9 mouse cellular contexts compared by ENCODE assay signal in the genomic region with DNA sequence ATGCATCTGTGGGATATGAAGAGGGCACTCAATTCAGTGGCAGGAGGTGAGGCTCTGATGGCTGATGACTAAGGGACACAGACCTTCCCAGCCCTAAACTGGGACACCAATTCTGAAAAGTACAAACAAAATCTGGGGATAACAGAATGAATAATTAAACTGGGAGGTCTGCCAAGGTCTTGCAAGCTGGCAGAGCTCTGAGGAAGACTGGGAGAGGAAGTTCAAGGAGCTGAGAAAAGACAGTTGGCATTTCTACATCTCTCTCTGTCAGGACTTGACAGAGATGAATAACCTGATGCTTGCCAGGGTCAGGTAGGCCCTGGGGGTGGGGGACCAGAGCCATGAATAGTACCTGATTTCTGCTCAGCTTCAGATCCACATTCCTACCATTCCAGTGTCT. TPM values are rescaled to one million over a fixed set of nuclear protein-coding genes. Genes with fewer than 3 reads are reported as not detected.
DNase-seq lines count a peak whose midpoint lies in the region; ATAC-seq and TF ChIP-seq lines count a peak whose summit lies in the region.
"Had no signal": no experiment of that assay in that cellular context is flagged by ENCODE, and none has a peak within 500 bp of the region (broad histone marks: within the 10 kb centered on the region; RNA-seq: fewer than 3 reads in every experiment).

No protein-coding gene starts in this region.

- TF ChIP-seq EP300 in lung, postnatal 0 days (IDR thresholded peaks at IDR 0.05) = no peak

- H3K4me1 ChIP-seq in heart, embryonic 10.5 days = peaks cover 56% of the 10 kb centered on the region
- H3K4me1 ChIP-seq in lung, postnatal 0 days (ENCODE audit: insufficient read depth, low read depth, low read length) = no peaks in the 10 kb centered on the region
- H3K4me1 ChIP-seq: liver, embryonic 13.5 days had no signal

- TF ChIP-seq CTCF in lung, postnatal 0 days (IDR thresholded peaks at IDR 0.05) = no peak

- DNase-seq in heart, embryonic 10.5 days (ENCODE audit: low spot score) = no peak
- DNase-seq in heart, adult 9 months (ENCODE audit: low spot score in 2 of 2) = no peak
- DNase-seq in lung, postnatal 10 days = peak; percentile 8
- DNase-seq in lung, postnatal 0 days (ENCODE audit: low spot score) = no peak
- DNase-seq in adrenal gland, adult 8-10 months = peak; percentile 80
- peak; percentile 15 for DNase-seq in lung, postnatal 25 days (ENCODE audit: low spot score)
- no peak for DNase-seq in thymus, postnatal 36 days
- DNase-seq: liver, embryonic 13.5 days had no signal

- no peaks in the 10 kb centered on the region for H3K9me3 ChIP-seq in heart, embryonic 10.5 days
- no peaks in the 10 kb centered on the region for H3K9me3 ChIP-seq in lung, postnatal 0 days (ENCODE audit: low read length)
- H3K9me3 ChIP-seq: liver, embryonic 13.5 days; midbrain, embryonic 12.5 days had no signal

- H3K9ac ChIP-seq in lung, postnatal 0 days (replicated peaks; ENCODE audit: low read depth) = no peak overlapping the region
- H3K9ac ChIP-seq: liver, embryonic 13.5 days; midbrain, embryonic 12.5 days had no signal

- H3K27ac ChIP-seq in heart, embryonic 10.5 days = peak overlapping the region; percentile 42; the same call in 1 of the 2 replicates
- H3K27ac ChIP-seq in lung, postnatal 0 days (ENCODE audit: low read length) = no peak overlapping the region
- H3K27ac ChIP-seq: liver, embryonic 13.5 days; midbrain, embryonic 12.5 days had no signal

- H3K36me3 ChIP-seq in heart, embryonic 10.5 days = no peaks in the 10 kb centered on the region
- no peaks in the 10 kb centered on the region for H3K36me3 ChIP-seq in lung, postnatal 0 days (ENCODE audit: insufficient read depth, low read length)
- H3K36me3 ChIP-seq: liver, embryonic 13.5 days; midbrain, embryonic 12.5 days had no signal

- H3K27me3 ChIP-seq in heart, embryonic 10.5 days (ENCODE audit: insufficient read depth, poor library complexity, severe bottlenecking) = no peaks in the 10 kb centered on the region
- no peaks in the 10 kb centered on the region for H3K27me3 ChIP-seq in lung, postnatal 0 days (replicated peaks; ENCODE audit: insufficient read depth, low read length)
- H3K27me3 ChIP-seq: liver, embryonic 13.5 days; midbrain, embryonic 12.5 days had no signal

- H3K4me3 ChIP-seq in heart, embryonic 10.5 days = no peak overlapping the region
- no peak overlapping the region for H3K4me3 ChIP-seq in lung, postnatal 0 days (ENCODE audit: low read depth, low read length)
- H3K4me3 ChIP-seq: liver, embryonic 13.5 days; midbrain, embryonic 12.5 days had no signal

- H3K4me2 ChIP-seq in lung, postnatal 0 days (replicated peaks; ENCODE audit: low read depth, low read length) = no peak overlapping the region
- H3K4me2 ChIP-seq: liver, embryonic 13.5 days; midbrain, embryonic 12.5 days had no signal

- ATAC-seq in lung, postnatal 0 days = no peak

RNA-seq across cellular contexts. Expression of a gene that starts 8.2 kb away (rescaled TPM):
- polyA plus RNA-seq in heart, embryonic 10.5 days (2016; fragmentation: Nextera tagmentation; extraction: Ambion mirVana) = 22.7 and 40.6 TPM in 2 replicates
- polyA plus RNA-seq in lung, postnatal 0 days (2015; fragmentation: Nextera tagmentation; extraction: Ambion mirVana) = 0.53 and 0.79 TPM in 2 replicates
- 10 to 100 TPM; 11.1 to 13.8 (median 12.3) TPM for total RNA-seq in adrenal gland, adult 8-10 months (2022)

RNA-seq across cellular contexts. Expression of a gene that starts 45.9 kb away (rescaled TPM):
- polyA plus RNA-seq in heart, embryonic 10.5 days (2016; fragmentation: Nextera tagmentation; extraction: Ambion mirVana) = 13.0 and 13.2 TPM in 2 replicates
- 1.6 and 1.9 TPM in 2 replicates for polyA plus RNA-seq in lung, postnatal 0 days (2015; fragmentation: Nextera tagmentation; extraction: Ambion mirVana)
- 1 to 10 TPM; 4.6 to 7.7 (median 5.9) TPM for total RNA-seq in adrenal gland, adult 8-10 months (2022)

Comparison
In these comparisons a context has a peak if more than half of its experiments do, and no peak if none do; other contexts are left out.
1. DNase-seq: peak in lung, postnatal 10 days (single experiment), adrenal gland, adult 8-10 months (single experiment) and lung, postnatal 25 days (single experiment); none in heart, embryonic 10.5 days (single experiment), heart, adult 9 months (0 of 2), lung, postnatal 0 days (single experiment) and thymus, postnatal 36 days (0 of 2).
2. RNA of a gene that starts 8.2 kb away (polyA plus RNA-seq): 22.7 to 40.6 TPM in heart, embryonic 10.5 days; 0.53 to 0.79 TPM in lung, postnatal 0 days; every median in the first group is over 10 times any median in the second.